Mouse (Mus musculus) erythroblast, embryonic 14.5 days (primary cell): ENCODE measurements around the gene Slc43a2.

Experiments used
- GATA1 ChIP-seq: IDR thresholded peaks from 2 replicates; pipeline ENCODE4 v1.6.1; 2012; ENCODE audit warnings: low read length, inconsistent platforms, mixed read lengths
- TAL1 ChIP-seq: IDR thresholded peaks from 3 replicates; pipeline ENCODE4 v1.6.1; 2012; ENCODE audit warnings: low read length, inconsistent platforms, mixed read lengths

GRCm38 (mm10) chr11:75534286-75535033, 3.0 kb downstream of the Slc43a2 start:
- TF ChIP-seq TAL1 (no peak), GATA1 (no peak)
